Mouse (Mus musculus) spleen, adult 2 months (tissue): Measurements from ENCODE around the gene Bphl. TPM values are rescaled to one million over a fixed set of nuclear protein-coding genes. Genes with fewer than 3 reads are reported as not detected.

Source experiments
- DNase-seq, 2 experiments: peaks; one replicate each; pipeline versions ENCODE4 v3.0.0 to v3.0.0-alpha.2; 2012 to 2021; ENCODE audit warnings: low spot score in 2 of 2, low read depth in 1 of 2
- H3K27ac ChIP-seq: fragments of 200-500 bp; 2 replicates; pipeline ENCODE4 v1.5.1; 2012; ENCODE audit warnings: low read length, inconsistent platforms; ENCODE audit not compliant: insufficient read depth
- H3K27me3 ChIP-seq: fragments of 200-500 bp; 2 replicates; pipeline ENCODE4 v1.6.1; 2012; ENCODE audit warnings: mild to moderate bottlenecking, moderate library complexity, low read length, inconsistent platforms; ENCODE audit not compliant: control insufficient read depth, insufficient read depth
- H3K36me3 ChIP-seq: fragments of 200-500 bp; 2 replicates; pipeline ENCODE4 v1.6.1; 2012; ENCODE audit warnings: mild to moderate bottlenecking, low read length, inconsistent platforms; ENCODE audit not compliant: control insufficient read depth, insufficient read depth
- H3K4me1 ChIP-seq: fragments of 200-500 bp; 2 replicates; pipeline ENCODE4 v1.6.1; 2011; ENCODE audit warnings: inconsistent platforms; ENCODE audit not compliant: control insufficient read depth, insufficient read depth, insufficient read length
- H3K4me3 ChIP-seq: fragments of 200-500 bp; 2 replicates; pipeline ENCODE4 v1.5.1; 2011; ENCODE audit warnings: mild to moderate bottlenecking, inconsistent platforms; ENCODE audit not compliant: insufficient read depth, insufficient read length; ENCODE audit errors: extremely low read depth
- CTCF ChIP-seq: fragments of 200-500 bp; IDR thresholded peaks from 2 replicates; pipeline ENCODE4 v1.5.1; 2011; ENCODE audit warnings: mild to moderate bottlenecking, inconsistent platforms; ENCODE audit not compliant: insufficient read depth, insufficient read length, insufficient replicate concordance; ENCODE audit errors: extremely low read depth
- POLR2A ChIP-seq: fragments of 200-500 bp; IDR thresholded peaks from 2 replicates; pipeline ENCODE4 v1.6.1; 2011; ENCODE audit warnings: low read depth, low read length, inconsistent platforms
- WGBS: fragments of 180-500 bp; shearing (Covaris S2); methylation state at CpG from one replicate; pipeline ENCODE4 v1.1.7; 2018; 5-methylcytosine and 5-hydroxymethylcytosine counted together
- polyA plus RNA-seq: library from polyadenylated mRNA; depleted of rRNA; stranded (reverse); fragments of >200 nt; gene quantifications from 2 replicates; pipeline ENCODE4 v1.2.3, GENCODE M21; 2012; rRNA removed

Bphl gene
- polyA plus RNA-seq, 1 experiment = 9.7 TPM

- TF ChIP-seq POLR2A (no peak), CTCF (no peak)
- H3K4me3 ChIP-seq = no peak overlapping the region
- no peak overlapping the region for H3K27ac ChIP-seq
- no peaks in the 10 kb centered on the region for H3K27me3 ChIP-seq
- no peaks in the 10 kb centered on the region for H3K36me3 ChIP-seq
- WGBS = 77% methylated on average over 6 of the region's 6 CpGs
- no peak for DNase-seq
- H3K4me1 ChIP-seq = peaks cover 10% of the 10 kb centered on the region; the same call in 1 of the 2 replicates
These were observed 79.1 kb downstream of the Bphl start for GRCm38 (mm10) chr13:34116508-34116907.

GRCm38 (mm10) chr13:34118816-34119215, 81.4 kb downstream of the Bphl start:
- TF ChIP-seq CTCF (no peak), POLR2A (no peak)
- Histone ChIP-seq H3K27ac (no peak overlapping the region), H3K27me3 (no peaks in the 10 kb centered on the region), H3K4me3 (no peak overlapping the region), H3K4me1 (peaks cover 11% of the 10 kb centered on the region; the same call in 1 of the 2 replicates), H3K36me3 (no peaks in the 10 kb centered on the region)
- peak in 1 of 2 experiments; percentile 27 for DNase-seq
- 25% methylated on average over 4 of the region's 4 CpGs for WGBS

GRCm38 (mm10) chr13:34119406-34119805, 82.0 kb downstream of the Bphl start:
- Histone ChIP-seq H3K27me3 (no peaks in the 10 kb centered on the region), H3K36me3 (no peaks in the 10 kb centered on the region), H3K4me1 (peaks cover 11% of the 10 kb centered on the region; the same call in 1 of the 2 replicates), H3K4me3 (no peak overlapping the region), H3K27ac (no peak overlapping the region)
- TF ChIP-seq POLR2A = no peak
- no peak for TF ChIP-seq CTCF
- DNase-seq = no peak
- 15% methylated on average over 4 of the region's 4 CpGs for WGBS

GRCm38 (mm10) chr13:34120536-34120935, 83.1 kb downstream of the Bphl start:
- Histone ChIP-seq H3K36me3 (no peaks in the 10 kb centered on the region), H3K4me1 (peaks cover 11% of the 10 kb centered on the region; the same call in 1 of the 2 replicates), H3K4me3 (no peak overlapping the region), H3K27me3 (no peaks in the 10 kb centered on the region), H3K27ac (no peak overlapping the region)
- DNase-seq = no peak
- TF ChIP-seq POLR2A (no peak), CTCF (no peak)
- 90% methylated on average over 2 of the region's 2 CpGs for WGBS

Other genes with a start within 250 kb of the Bphl start
- gene Serpinb6e, start 194.2 kb upstream of the Bphl start, polyA plus RNA-seq = not detected in 2 replicates
- gene Serpinb6c, start 131.9 kb upstream of the Bphl start, polyA plus RNA-seq = not detected in 2 replicates
- 1.8 and 3.0 TPM in 2 replicates for gene Nqo2, start 72.9 kb upstream of the Bphl start, polyA plus RNA-seq
- gene Ripk1, start 35.2 kb upstream of the Bphl start, polyA plus RNA-seq = 6.5 and 11.4 TPM in 2 replicates
- 32.6 and 36.3 TPM in 2 replicates for gene Serpinb6a, start 34.8 kb upstream of the Bphl start, polyA plus RNA-seq
- gene Tubb2a, start 40.4 kb downstream of the Bphl start, polyA plus RNA-seq = 89.5 and 113 TPM in 2 replicates
- gene Tubb2b, start 92.9 kb downstream of the Bphl start, polyA plus RNA-seq = 15.1 and 18.3 TPM in 2 replicates
- gene Psmg4, start 125.4 kb downstream of the Bphl start, polyA plus RNA-seq = 104 and 206 TPM in 2 replicates